Mouse (Mus musculus) forebrain, postnatal 0 days (tissue): ENCODE results near the gene 0610040J01Rik. TPM values are rescaled to one million over a fixed set of nuclear protein-coding genes. Genes with fewer than 3 reads are reported as not detected.

Experiments used
- ATAC-seq: fragments of 200-750 bp; cut with Nextera tagmentation; 2 replicates; pipeline ENCODE4 v1.8.0; 2017; ENCODE audit warnings: mild to moderate bottlenecking, moderate library complexity
- DNase-seq: peaks from one replicate; pipeline ENCODE4 v3.0.0-alpha.2; 2015
- H3K27ac ChIP-seq: fragments of 300-500 bp; sonication (generic); 2 replicates; pipeline ENCODE4 v1.5.1; 2014; ENCODE audit warnings: low read depth, mild to moderate bottlenecking, antibody characterized with exemption, low read length, moderate library complexity, mixed read lengths
- H3K27me3 ChIP-seq: fragments of 300-500 bp; sonication (generic); 2 replicates; pipeline ENCODE4 v1.6.1; 2014; ENCODE audit warnings: mild to moderate bottlenecking, low read length, mixed read lengths; ENCODE audit not compliant: insufficient read depth
- H3K36me3 ChIP-seq: fragments of 300-500 bp; sonication (generic); 2 replicates; pipeline ENCODE4 v1.6.1; 2014; ENCODE audit warnings: mild to moderate bottlenecking, moderate library complexity; ENCODE audit not compliant: insufficient read depth
- H3K4me1 ChIP-seq: fragments of 300-500 bp; sonication (generic); 2 replicates; pipeline ENCODE4 v1.6.1; 2014; ENCODE audit warnings: antibody characterized with exemption; ENCODE audit not compliant: insufficient read depth
- H3K4me2 ChIP-seq: fragments of 300-500 bp; sonication (generic); 2 replicates; pipeline ENCODE4 v1.6.1; 2014; ENCODE audit warnings: low read depth, mild to moderate bottlenecking, moderate library complexity
- H3K4me3 ChIP-seq: fragments of 300-500 bp; sonication (generic); 2 replicates; pipeline ENCODE4 v1.5.1; 2014; ENCODE audit warnings: low read depth, low read length, mixed read lengths
- H3K9ac ChIP-seq: fragments of 300-500 bp; sonication (generic); 2 replicates; pipeline ENCODE4 v1.6.1; 2014; ENCODE audit warnings: mild to moderate bottlenecking
- H3K9me3 ChIP-seq: fragments of 300-500 bp; sonication (generic); 2 replicates; pipeline ENCODE4 v1.6.1; 2016; ENCODE audit warnings: low read length
- CTCF ChIP-seq: sonication (generic); IDR thresholded peaks from 2 replicates; pipeline ENCODE4 v1.5.1; 2016; ENCODE audit warnings: antibody characterized with exemption, control low read depth, low read depth
- WGBS: fragments of 180-500 bp; shearing (Covaris S2); extraction: QIAGEN DNeasy Blood & Tissue Kit; methylation state at CpG from one replicate; pipeline ENCODE4 v1.1.7; 2014; 5-methylcytosine and 5-hydroxymethylcytosine counted together
- polyA plus RNA-seq: library from polyadenylated mRNA; unstranded; fragments of >200 nt; fragmentation: Nextera tagmentation; extraction: Ambion mirVana; gene quantifications from 2 replicates; pipeline ENCODE4 v1.2.1, GENCODE M21; 2015
- total RNA-seq: library from RNA; depleted of rRNA; stranded (reverse); fragments of >200 nt; gene quantifications from 2 replicates; pipeline ENCODE4 v1.2.3, GENCODE M21; 2014; rRNA removed

Gene 0610040J01Rik
- total and polyA plus RNA-seq, 2 experiments from 2014 or later: 6.0 to 8.0 TPM

DNA sequence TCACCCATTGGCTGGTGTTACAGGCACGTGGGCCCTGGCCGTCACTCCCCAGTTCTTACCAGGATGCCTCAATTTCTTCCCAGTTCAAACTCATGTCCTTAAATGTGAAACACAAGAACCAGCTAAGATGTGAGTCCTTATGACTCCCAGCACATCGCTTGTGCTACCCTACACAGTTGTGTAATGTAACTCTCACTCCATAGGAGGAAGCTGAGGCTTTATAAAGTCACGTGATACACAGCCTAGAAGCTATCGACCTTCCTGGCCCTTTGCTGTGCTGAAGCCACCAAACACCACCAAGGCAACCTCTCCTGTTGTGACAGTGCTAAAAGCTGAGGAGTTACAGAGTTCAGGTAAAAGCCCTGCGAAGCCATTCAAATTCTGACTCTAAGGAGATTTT, 123.4 kb downstream of the 0610040J01Rik start:
- Histone ChIP-seq H3K4me1 (no peaks in the 10 kb centered on the region), H3K27me3 (no peaks in the 10 kb centered on the region), H3K9ac (no peak overlapping the region), H3K9me3 (no peaks in the 10 kb centered on the region), H3K36me3 (no peaks in the 10 kb centered on the region), H3K4me3 (no peak overlapping the region), H3K27ac (no peak overlapping the region), H3K4me2 (no peak overlapping the region)
- TF ChIP-seq CTCF: no peak
- no peak for ATAC-seq
- 91% methylated on average over 6 of the region's 6 CpGs for WGBS
- no peak for DNase-seq

- no peak overlapping the region for H3K4me2 ChIP-seq
- WGBS: 71% methylated on average over 6 of the region's 6 CpGs
- DNase-seq: no peak
- no peak overlapping the region for H3K27ac ChIP-seq
- TF ChIP-seq CTCF: no peak
- H3K9me3 ChIP-seq: no peaks in the 10 kb centered on the region
- no peak for ATAC-seq
- H3K4me3 ChIP-seq: no peak overlapping the region
- H3K27me3 ChIP-seq: no peaks in the 10 kb centered on the region
- no peak overlapping the region for H3K9ac ChIP-seq
- no peaks in the 10 kb centered on the region for H3K4me1 ChIP-seq
- no peaks in the 10 kb centered on the region for H3K36me3 ChIP-seq
Observed at GRCm38 (mm10) chr5:63936740-63937139, 124.6 kb downstream of the 0610040J01Rik start.

DNA sequence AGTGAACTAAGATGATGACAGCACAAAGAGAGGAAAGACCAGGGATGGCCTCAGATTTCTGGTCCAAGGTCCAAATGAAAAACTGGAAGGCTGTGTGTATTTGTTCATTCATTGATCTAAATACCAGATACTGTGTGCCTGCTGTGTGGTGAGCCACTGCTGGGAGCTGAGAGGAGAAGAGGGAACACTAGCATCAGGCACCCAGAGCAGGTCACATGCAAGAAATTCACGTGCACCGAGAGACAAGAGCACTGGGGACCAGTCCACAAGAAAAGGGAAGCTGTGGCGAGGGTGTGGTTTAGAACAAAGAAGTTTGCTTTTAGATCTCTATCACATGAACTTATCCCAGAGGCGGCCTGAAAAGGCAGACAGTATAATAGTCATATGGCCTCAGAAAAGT, 126.4 kb downstream of the 0610040J01Rik start:
- no peak overlapping the region for H3K27ac ChIP-seq
- no peak for TF ChIP-seq CTCF
- H3K9ac ChIP-seq: no peak overlapping the region
- 70% methylated on average over 4 of the region's 4 CpGs for WGBS
- H3K4me1 ChIP-seq: no peaks in the 10 kb centered on the region
- DNase-seq (no peak), ATAC-seq (no peak)
- H3K4me2 ChIP-seq: no peak overlapping the region
- no peaks in the 10 kb centered on the region for H3K9me3 ChIP-seq
- no peaks in the 10 kb centered on the region for H3K27me3 ChIP-seq
- no peaks in the 10 kb centered on the region for H3K36me3 ChIP-seq
- H3K4me3 ChIP-seq: no peak overlapping the region

DNA sequence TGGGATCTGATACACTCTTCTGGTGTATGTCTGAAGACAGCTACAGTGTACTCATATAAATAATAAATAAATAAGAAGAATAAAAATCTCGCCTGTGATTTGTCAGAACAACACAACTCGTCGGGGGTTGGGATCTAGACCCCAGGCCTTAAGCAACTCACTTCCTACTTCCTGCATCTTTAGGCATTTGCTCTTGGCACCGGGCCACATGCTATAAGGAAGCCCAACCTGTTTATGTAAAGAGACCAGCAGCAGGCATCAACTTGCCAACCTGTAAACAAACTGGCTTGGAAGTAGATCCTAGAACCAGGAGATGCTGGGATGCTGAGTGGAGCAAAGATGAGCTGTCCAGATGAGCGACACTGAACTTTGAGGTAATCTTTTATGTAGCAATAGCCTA, 129.7 kb downstream of the 0610040J01Rik start:
- no peak overlapping the region for H3K9ac ChIP-seq
- no peaks in the 10 kb centered on the region for H3K27me3 ChIP-seq
- no peak overlapping the region for H3K4me2 ChIP-seq
- no peaks in the 10 kb centered on the region for H3K36me3 ChIP-seq
- ATAC-seq (no peak), DNase-seq (no peak)
- TF ChIP-seq CTCF: no peak
- no peaks in the 10 kb centered on the region for H3K9me3 ChIP-seq
- H3K27ac ChIP-seq: no peak overlapping the region
- 83% methylated on average over 5 of the region's 5 CpGs for WGBS
- no peaks in the 10 kb centered on the region for H3K4me1 ChIP-seq
- H3K4me3 ChIP-seq: no peak overlapping the region

GRCm38 (mm10) chr5:63943291-63943690, 131.1 kb downstream of the 0610040J01Rik start:
- Histone ChIP-seq H3K4me1 (no peaks in the 10 kb centered on the region), H3K27me3 (no peaks in the 10 kb centered on the region), H3K4me3 (no peak overlapping the region), H3K36me3 (no peaks in the 10 kb centered on the region), H3K9ac (no peak overlapping the region), H3K27ac (no peak overlapping the region), H3K4me2 (no peak overlapping the region), H3K9me3 (no peaks in the 10 kb centered on the region)
- TF ChIP-seq CTCF: no peak
- 90% methylated on average over 9 of the region's 9 CpGs for WGBS
- DNase-seq (no peak), ATAC-seq (no peak)

GRCm38 (mm10) chr5:63947526-63947925, 135.4 kb downstream of the 0610040J01Rik start:
- 60% methylated on average over 8 of the region's 8 CpGs for WGBS
- TF ChIP-seq CTCF: no peak

GRCm38 (mm10) chr5:63949195-63949594, 137.0 kb downstream of the 0610040J01Rik start:
- 40% methylated on average over 3 of the region's 3 CpGs for WGBS
- DNase-seq (no peak), ATAC-seq (no peak)
- Histone ChIP-seq H3K9ac (no peak overlapping the region), H3K27me3 (no peaks in the 10 kb centered on the region), H3K36me3 (no peaks in the 10 kb centered on the region), H3K9me3 (no peaks in the 10 kb centered on the region), H3K4me3 (no peak overlapping the region), H3K4me1 (peaks cover 5% of the 10 kb centered on the region; the same call in 1 of the 2 replicates), H3K4me2 (no peak overlapping the region), H3K27ac (no peak overlapping the region)
- TF ChIP-seq CTCF: no peak

More at GRCm38 (mm10) chr5:63947526-63947925, 135.4 kb downstream of the 0610040J01Rik start:
- Histone ChIP-seq H3K9me3 (no peaks in the 10 kb centered on the region), H3K4me1 (peaks cover 5% of the 10 kb centered on the region; the same call in 1 of the 2 replicates), H3K9ac (no peak overlapping the region), H3K36me3 (no peaks in the 10 kb centered on the region), H3K4me2 (no peak overlapping the region), H3K27me3 (no peaks in the 10 kb centered on the region), H3K4me3 (no peak overlapping the region), H3K27ac (no peak overlapping the region)
- ATAC-seq (no peak), DNase-seq (no peak)

Other genes starting within 250 kb of the 0610040J01Rik start
- 33.4 and 44.9 TPM in 2 replicates for gene Nwd2, start 163.3 kb upstream of the 0610040J01Rik start, total RNA-seq
- 13.2 and 16.5 TPM in 2 replicates for gene Nwd2, start 163.3 kb upstream of the 0610040J01Rik start, polyA plus RNA-seq
- gene Rell1, start 156.5 kb downstream of the 0610040J01Rik start, total RNA-seq: 5.1 and 5.3 TPM in 2 replicates
- gene Rell1, start 156.5 kb downstream of the 0610040J01Rik start, polyA plus RNA-seq: 9.6 and 11.2 TPM in 2 replicates